In genomic region chr8:102693465-102693864, GRCm38 (mm10) we compare ENCODE assay signal across 15 mouse cellular contexts.
DNase-seq lines count a peak whose midpoint lies in the region; ATAC-seq and TF ChIP-seq lines count a peak whose summit lies in the region.
"Had no signal": no experiment of that assay in that cellular context is flagged by ENCODE, and none has a peak within 500 bp of the region (broad histone marks: within the 10 kb centered on the region; RNA-seq: fewer than 3 reads in every experiment).

No protein-coding gene starts in this region.

- H3K4me1 ChIP-seq in heart, embryonic 11.5 days (ENCODE audit: control insufficient read depth, insufficient read depth, low read length), result peaks cover 5% of the 10 kb centered on the region; the same call in 1 of the 2 replicates
- H3K4me1 ChIP-seq in liver, embryonic 12.5 days, result no peaks in the 10 kb centered on the region
- H3K4me1 ChIP-seq in hindbrain, embryonic 10.5 days (replicated peaks), result 0 out of 2 replicates have a peak, but pooled peaks cover 5% of the 10 kb centered on the region
- H3K4me1 ChIP-seq: midbrain, embryonic 15.5 days had no signal

- no peaks in the 10 kb centered on the region for H3K36me3 ChIP-seq in heart, embryonic 11.5 days (ENCODE audit: control insufficient read depth, insufficient read depth, low read length)
- no peaks in the 10 kb centered on the region for H3K36me3 ChIP-seq in liver, embryonic 12.5 days
- H3K36me3 ChIP-seq in hindbrain, embryonic 10.5 days, result no peaks in the 10 kb centered on the region
- H3K36me3 ChIP-seq: midbrain, embryonic 15.5 days; neural tube, embryonic 12.5 days had no signal

- no peak overlapping the region for H3K9ac ChIP-seq in heart, embryonic 11.5 days (ENCODE audit: low read depth, low read length)
- H3K9ac ChIP-seq in liver, embryonic 12.5 days, result no peak overlapping the region
- H3K9ac ChIP-seq: liver, embryonic 14.5 days; midbrain, embryonic 15.5 days; neural tube, embryonic 12.5 days had no signal

- peak; percentile 4 to 10 for DNase-seq in heart, adult 18-20 months
- DNase-seq in layer of hippocampus, adult 2 months (ENCODE audit: low spot score in 2 of 2), result peak; percentile 36 to 73
- DNase-seq in layer of hippocampus, adult 9-10 months (ENCODE audit: low spot score), result no peak
- peak; percentile 34 for DNase-seq in 3T3-L1 (ENCODE audit: low read depth, low spot score)
- DNase-seq in brain, adult 2 months (ENCODE audit: low read depth, low spot score), result peak; percentile 41
- DNase-seq in hindbrain, embryonic 10.5 days (ENCODE audit: low spot score), result no peak
- DNase-seq: adrenal gland, postnatal 10 days; cerebellum, adult 8-10 months; kidney, adult 9 months; left cerebral cortex, postnatal 4 days had no signal

- H3K9me3 ChIP-seq in heart, embryonic 11.5 days (replicated peaks; ENCODE audit: control insufficient read depth, low read length), result no peaks in the 10 kb centered on the region
- no peaks in the 10 kb centered on the region for H3K9me3 ChIP-seq in liver, embryonic 12.5 days (replicated peaks)
- H3K9me3 ChIP-seq in hindbrain, embryonic 10.5 days, result no peaks in the 10 kb centered on the region
- H3K9me3 ChIP-seq: midbrain, embryonic 15.5 days; neural tube, embryonic 12.5 days had no signal

- peaks cover 5% of the 10 kb centered on the region; the same call in 1 of the 2 replicates for H3K27me3 ChIP-seq in heart, embryonic 11.5 days (ENCODE audit: control insufficient read depth, insufficient read depth, low read length)
- no peaks in the 10 kb centered on the region for H3K27me3 ChIP-seq in liver, embryonic 12.5 days (replicated peaks)
- H3K27me3 ChIP-seq in hindbrain, embryonic 10.5 days (ENCODE audit: insufficient read depth, poor library complexity, severe bottlenecking), result no peaks in the 10 kb centered on the region
- H3K27me3 ChIP-seq: midbrain, embryonic 15.5 days; neural tube, embryonic 12.5 days had no signal

- WGBS in heart, embryonic 11.5 days (ENCODE audit: insufficient replicate concordance), result 17% methylated on average over 1 of the region's 1 CpGs
- 33% methylated on average over 1 of the region's 1 CpGs for WGBS in liver, embryonic 12.5 days (ENCODE audit: insufficient replicate concordance)
- 59% methylated on average over 1 of the region's 1 CpGs for WGBS in hindbrain, embryonic 10.5 days

- ATAC-seq in heart, embryonic 11.5 days (replicated peaks; ENCODE audit: insufficient number of reproducible peaks, low FRiP score, low TSS enrichment), result no peak
- no peak for ATAC-seq in liver, embryonic 12.5 days
- ATAC-seq: midbrain, embryonic 15.5 days had no signal

- H3K4me3 ChIP-seq in heart, embryonic 11.5 days (ENCODE audit: low read depth, low read length), result no peak overlapping the region
- no peak overlapping the region for H3K4me3 ChIP-seq in layer of hippocampus, adult 2 months
- no peak overlapping the region for H3K4me3 ChIP-seq in liver, embryonic 12.5 days
- H3K4me3 ChIP-seq in hindbrain, embryonic 10.5 days, result no peak overlapping the region
- H3K4me3 ChIP-seq: midbrain, embryonic 15.5 days; neural tube, embryonic 12.5 days had no signal

- no peak overlapping the region for H3K27ac ChIP-seq in heart, embryonic 11.5 days (ENCODE audit: low read depth, low read length)
- H3K27ac ChIP-seq in layer of hippocampus, adult 2 months, result peak overlapping the region; percentile 73
- H3K27ac ChIP-seq in liver, embryonic 12.5 days, result no peak overlapping the region
- no peak overlapping the region for H3K27ac ChIP-seq in hindbrain, embryonic 10.5 days
- H3K27ac ChIP-seq: liver, embryonic 14.5 days; midbrain, embryonic 15.5 days; neural tube, embryonic 12.5 days had no signal

- TF ChIP-seq CTCF in layer of hippocampus, adult 2 months (conservative IDR thresholded peaks at IDR 0.05), result no peak

- H3K4me2 ChIP-seq in heart, embryonic 11.5 days, result no peak overlapping the region
- no peak overlapping the region for H3K4me2 ChIP-seq in liver, embryonic 12.5 days
- H3K4me2 ChIP-seq: midbrain, embryonic 15.5 days; neural tube, embryonic 12.5 days had no signal

Comparison
In these comparisons a context has a peak if more than half of its experiments do, and no peak if none do; other contexts are left out.
1. DNase-seq: peak in heart, adult 18-20 months (2 of 2), layer of hippocampus, adult 2 months (2 of 2), 3T3-L1 (single experiment) and brain, adult 2 months (single experiment); none in layer of hippocampus, adult 9-10 months (single experiment) and hindbrain, embryonic 10.5 days (single experiment).